Mouse (Mus musculus) cerebellum, postnatal 25 days (tissue): ENCODE data around the gene Ankrd11.
A peak's percentile ranks its signal among the peaks of the same experiment; 100 is the strongest.

Experiments used
- DNase-seq, 2 experiments: peaks; one replicate each; pipeline ENCODE4 v3.0.0; 2021; ENCODE audit warnings: mixed read lengths in 2 of 2

Ankrd11 gene

GRCm38 (mm10) chr8:122880302-122880701, 161.8 kb downstream of the Ankrd11 start:
- DNase-seq, result peak; percentile 69 to 78

DNA sequence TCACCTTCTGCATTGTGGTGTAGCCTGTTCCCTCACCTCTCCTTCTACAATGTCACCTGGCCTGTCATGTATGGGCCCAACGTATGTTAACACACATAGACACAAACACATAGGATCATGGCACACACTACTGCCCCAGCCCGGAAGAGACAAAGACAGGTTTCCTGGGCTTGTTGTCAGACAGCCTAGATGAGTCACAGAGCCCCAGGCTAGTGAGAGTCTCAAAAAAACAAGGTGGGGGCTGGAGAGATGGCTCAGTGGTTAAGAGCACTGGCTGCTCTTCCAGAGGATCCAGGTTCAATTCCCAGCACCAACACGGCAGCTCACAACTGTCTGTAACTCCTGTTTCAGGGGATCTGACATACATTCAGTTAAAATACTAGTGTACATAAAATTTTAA, 163.8 kb downstream of the Ankrd11 start:
- DNase-seq, result no peak

DNA sequence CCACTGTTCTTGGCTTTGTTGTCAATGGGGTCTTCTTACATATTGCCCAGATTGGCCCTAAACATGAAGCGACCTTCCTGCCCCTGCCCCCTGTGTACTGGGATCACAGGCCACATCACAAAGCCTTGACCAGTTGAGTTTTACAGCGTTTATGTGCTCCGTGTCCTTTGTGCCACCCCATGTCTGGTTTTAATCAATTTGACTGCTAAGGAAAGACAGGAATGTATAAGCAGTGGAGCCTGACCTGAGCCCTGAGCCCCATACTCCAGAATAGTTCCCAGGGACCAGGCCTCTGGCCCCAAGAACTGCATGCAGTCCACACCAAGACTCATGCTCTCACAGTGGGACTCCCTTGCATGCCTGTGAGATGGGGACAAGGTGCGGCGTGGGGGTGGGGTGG, 166.9 kb downstream of the Ankrd11 start:
- no peak for DNase-seq

- peak; percentile 73 to 84 for DNase-seq
These were observed 168.9 kb downstream of the Ankrd11 start for GRCm38 (mm10) chr8:122873171-122873570.

GRCm38 (mm10) chr8:122871663-122872062, 170.4 kb downstream of the Ankrd11 start:
- peak in 1 of 2 experiments; percentile 8 for DNase-seq

DNA sequence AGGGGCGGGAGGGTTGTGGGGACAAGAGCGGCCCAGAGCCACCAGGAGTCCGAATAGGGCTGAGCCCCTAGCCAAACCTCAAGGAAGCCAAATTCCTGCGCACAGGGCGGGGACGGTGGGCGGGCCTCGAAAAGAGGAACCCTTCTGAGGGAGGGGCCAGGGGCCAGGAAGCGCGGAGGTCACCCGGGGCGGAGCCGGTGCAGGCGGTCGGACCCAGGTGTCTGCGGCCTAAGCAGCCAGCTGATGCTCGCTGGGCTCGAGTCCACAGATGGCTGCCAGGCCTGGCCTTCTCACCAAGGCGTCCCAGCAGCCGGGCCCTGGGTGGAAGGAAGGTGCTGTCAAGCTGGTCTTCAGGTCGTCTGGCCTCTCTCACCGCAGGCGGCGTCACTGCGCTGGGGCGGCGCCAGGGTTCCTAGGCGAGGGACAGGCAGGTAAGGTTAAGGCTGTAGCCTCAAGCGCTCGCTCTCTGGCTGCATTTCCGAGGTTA, 171.7 kb downstream of the Ankrd11 start:
- DNase-seq, result peak; percentile 72 to 82

- peak; percentile 46 to 59 for DNase-seq
These were observed 174.1 kb downstream of the Ankrd11 start for GRCm38 (mm10) chr8:122867982-122868381.

DNA sequence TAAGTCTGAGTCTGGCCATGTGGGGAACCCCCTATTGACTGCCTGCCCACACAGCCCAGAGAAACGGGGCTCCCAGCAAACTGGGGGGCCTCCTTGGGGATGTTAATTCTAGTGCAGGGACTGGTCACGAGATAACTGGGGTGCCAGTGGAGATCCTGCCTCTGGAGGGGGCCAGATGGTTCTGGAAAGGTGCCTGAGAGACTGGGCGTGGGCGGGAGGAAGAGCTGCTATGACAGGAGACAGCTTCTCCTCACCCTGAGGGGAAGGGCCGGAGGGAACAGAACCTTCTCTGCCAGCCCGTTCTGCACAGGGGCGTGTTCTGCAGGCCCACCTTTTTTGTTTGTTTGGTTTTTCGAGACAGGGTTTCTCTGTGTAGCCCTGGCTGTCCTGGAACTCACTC, 175.8 kb downstream of the Ankrd11 start:
- DNase-seq, result no peak

DNA sequence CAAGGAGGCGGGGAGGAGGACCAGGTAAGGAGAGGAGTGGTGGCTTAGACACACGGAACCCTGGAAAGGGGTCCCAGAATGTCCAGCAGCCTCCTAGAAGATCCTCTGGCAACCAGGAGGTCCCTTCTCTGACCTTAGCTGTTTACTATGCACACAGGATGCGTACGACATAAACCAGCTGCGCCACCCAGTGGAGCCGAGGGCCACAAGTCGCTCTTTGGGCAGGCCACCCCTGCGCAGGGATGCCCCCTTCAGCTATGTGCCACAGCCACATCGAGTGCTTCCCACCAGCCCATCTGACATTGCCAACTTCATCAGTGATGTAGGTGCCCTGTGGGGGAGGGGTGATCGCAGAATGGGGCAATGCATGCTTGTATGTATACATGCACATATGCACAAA, 176.6 kb downstream of the Ankrd11 start:
- peak; percentile 49 to 68 for DNase-seq

GRCm38 (mm10) chr8:122864719-122865129, 177.4 kb downstream of the Ankrd11 start:
- DNase-seq, result no peak

DNA sequence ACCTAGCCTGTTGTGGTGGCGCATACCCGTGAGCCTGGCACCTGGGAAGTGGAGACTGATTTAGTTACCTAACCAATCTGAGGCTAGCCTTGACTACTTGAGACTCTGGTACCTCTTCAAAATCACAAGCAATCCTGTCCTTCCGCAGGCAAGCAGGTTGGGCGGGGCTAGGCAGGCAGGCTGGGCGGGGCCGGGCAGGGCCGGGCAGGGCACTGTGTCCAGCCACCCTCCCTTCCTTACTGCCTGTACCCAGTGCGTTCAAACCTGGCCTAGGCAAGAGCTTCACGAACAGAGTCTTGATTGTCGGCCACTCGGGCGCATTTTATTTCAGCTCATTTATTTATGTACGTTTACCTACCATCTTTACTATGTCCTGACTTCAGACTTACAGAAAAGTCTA, 182.2 kb downstream of the Ankrd11 start:
- DNase-seq, result no peak

DNA sequence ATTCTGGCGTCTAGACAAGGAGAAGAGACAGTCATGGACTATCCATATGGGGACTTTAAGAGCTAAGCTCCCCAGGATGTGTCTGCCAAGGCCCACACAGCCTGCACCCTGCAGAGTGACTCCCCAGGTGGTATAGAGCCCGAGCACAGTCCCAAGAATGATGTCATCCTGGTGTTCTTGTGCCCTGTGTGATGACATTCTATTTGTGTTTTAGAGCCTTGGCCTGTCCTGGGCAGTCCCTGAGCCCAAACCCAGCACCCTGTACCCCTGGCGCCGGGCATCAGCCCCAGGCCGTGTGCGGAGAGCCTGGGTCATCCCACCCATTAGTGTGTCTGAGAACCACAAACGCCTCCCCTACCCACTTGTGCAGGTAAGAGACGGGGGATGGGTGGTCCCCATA, 185.8 kb downstream of the Ankrd11 start:
- peak in 1 of 2 experiments; percentile 53 for DNase-seq

GRCm38 (mm10) chr8:122855123-122855522, 187.0 kb downstream of the Ankrd11 start:
- no peak for DNase-seq

GRCm38 (mm10) chr8:122854388-122854787, 187.7 kb downstream of the Ankrd11 start:
- peak; percentile 52 to 54 for DNase-seq

GRCm38 (mm10) chr8:122853340-122853771, 188.7 kb downstream of the Ankrd11 start:
- peak; percentile 82 to 87 for DNase-seq

DNA sequence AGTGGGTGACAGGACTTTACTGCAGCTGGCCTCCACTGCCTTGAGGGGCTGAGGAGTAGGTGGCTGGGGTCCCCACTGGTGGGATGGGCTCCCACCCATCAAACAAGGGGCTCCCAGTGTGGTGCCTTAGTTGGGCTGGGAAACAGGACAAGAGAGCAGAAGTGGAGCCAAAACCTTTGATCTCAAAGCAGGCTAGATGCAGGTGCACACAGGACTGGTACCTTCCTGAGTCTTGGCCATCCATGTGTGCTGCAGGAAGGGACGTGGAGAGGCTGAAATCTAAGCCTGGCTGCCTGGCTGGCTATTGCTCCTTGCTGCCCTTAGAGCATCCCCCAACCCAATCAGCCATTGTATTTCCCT, 189.6 kb downstream of the Ankrd11 start:
- DNase-seq, result peak in 1 of 2 experiments; percentile 74

DNA sequence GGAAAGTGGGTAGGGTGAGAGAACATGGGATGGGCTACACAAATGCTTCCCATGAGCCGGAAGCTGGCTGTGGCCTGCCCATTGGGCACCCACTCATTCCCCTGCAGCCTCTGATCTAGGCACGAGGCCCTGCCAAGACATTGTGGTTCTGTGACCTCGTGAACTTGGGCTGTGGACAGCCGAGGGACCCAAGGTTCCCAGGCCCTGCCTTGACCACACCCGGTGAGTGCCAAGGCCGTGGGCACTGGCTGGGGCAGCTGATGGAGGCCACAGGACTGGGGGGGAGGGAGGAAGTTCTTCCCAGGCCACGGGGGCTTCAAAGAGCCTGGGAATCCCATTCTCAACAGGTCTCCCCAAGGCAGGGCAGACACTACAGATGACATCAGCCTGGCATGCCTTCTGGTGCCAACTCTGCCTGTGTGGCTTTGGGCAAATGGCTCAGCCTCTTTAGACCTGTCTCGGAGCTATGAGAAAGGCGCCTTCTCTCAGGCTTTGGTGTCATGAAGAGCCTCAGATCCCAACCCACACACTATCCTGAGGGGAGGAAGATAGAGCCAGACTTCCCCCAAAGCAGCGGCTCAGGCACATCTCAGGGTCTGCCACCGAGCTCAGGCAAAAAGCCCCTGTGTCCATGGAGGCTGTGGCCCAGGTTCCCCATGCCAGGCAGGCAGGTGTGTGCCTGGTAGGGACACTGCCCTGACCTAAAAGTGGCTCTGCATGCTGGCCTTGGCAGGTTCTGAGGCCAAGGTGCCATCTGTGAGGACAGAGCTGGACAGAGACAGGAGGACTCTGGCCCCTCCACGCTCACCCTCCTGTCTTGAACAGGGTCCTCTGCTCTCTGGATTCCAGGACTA, 190.2 kb downstream of the Ankrd11 start:
- DNase-seq, result peak; percentile 94 to 95

DNA sequence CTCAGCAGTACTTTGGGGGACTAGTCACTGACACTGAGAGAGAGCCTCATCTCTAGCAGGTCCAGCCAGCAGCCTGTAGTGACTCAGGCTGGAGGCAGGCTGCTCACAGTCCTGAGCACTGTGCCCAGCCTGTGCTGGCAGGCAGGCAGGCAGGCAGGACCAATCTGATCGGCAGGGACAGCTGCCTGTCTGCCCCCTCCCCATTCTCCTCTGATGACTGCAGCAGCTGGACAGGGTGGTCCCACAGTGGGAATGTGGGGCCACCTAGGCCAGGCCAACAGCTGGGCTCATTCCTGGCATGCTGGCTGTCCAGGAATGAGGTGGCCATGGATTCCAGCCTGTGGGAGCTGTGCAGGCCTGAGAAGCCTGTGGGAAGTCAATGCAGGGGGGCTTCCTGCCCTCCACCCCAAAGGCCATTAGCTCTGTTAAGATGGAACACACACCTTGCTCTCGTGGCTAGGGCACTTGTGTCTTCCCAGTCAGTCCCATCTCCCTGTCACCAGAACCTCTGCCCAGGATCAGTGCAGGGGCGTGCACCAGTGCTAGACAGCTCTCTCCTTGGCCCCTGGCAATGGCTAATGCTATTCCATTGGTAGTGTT, 191.3 kb downstream of the Ankrd11 start:
- peak; percentile 62 to 69 for DNase-seq

- DNase-seq, result peak; percentile 53 to 58
These were observed 192.7 kb downstream of the Ankrd11 start for GRCm38 (mm10) chr8:122849152-122849910.

DNA sequence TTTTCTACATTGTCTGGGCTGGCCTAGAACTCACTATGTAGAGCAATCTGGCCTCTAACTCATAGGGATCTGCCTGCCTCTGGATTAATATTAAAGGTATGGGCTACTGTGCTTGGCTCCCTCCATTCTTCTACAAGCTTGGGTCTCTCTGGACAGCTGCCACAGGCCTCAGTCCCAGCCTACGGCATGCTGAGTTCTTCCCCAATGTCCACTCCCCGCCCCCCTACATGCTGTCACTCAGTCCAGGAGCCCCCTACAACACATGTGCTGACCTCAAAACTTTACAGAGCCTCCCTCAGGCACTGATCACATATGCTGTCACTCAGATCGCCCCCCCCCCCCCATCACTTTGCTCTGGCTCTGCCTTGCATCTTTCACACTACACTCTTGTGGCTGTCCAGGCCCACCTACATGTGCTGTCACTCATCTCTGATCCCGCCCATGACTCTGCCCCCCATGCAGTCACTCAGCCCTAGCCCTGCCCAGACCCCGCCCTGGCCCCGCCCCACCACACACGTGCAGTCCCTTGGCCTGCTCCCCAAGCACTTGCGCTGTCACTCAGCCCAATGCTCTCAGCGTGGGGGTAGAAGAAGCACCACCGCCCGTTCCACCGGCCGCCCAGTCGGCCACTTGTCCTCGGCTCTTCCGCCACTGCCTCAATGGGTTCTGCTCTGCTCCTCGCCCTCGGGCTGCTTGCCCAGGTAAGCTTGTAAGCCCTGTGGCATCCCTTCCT, 194.1 kb downstream of the Ankrd11 start, which contains the start of gene Cdh15:
Gene Cdh15 (plus strand): TSS at position 138 of the 733 bp plus-strand sequence.
- peak; percentile 91 to 96 for DNase-seq

GRCm38 (mm10) chr8:122845662-122846061, 196.4 kb downstream of the Ankrd11 start:
- DNase-seq, result peak in 1 of 2 experiments; percentile 55

DNA sequence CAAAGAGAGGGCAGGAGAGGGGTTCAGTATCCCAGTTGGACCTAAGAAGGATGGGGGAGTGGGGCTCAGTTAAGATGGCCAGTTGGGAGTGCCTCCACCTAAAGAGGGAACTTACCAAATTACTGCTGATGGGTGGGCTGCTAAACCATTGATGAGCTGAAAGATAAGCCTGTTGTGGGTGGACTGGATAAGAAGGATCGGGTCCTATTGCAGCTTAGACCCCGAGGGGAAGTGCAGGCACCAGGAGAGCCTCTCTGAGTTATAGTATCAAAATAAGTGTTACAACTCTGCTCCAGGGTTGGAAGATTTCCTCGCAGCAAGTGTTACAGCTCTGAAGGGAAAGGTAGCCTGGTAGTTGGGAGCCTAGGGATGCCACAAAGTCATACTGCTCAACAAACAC, 197.9 kb downstream of the Ankrd11 start:
- no peak for DNase-seq
